In the genomic region with DNA sequence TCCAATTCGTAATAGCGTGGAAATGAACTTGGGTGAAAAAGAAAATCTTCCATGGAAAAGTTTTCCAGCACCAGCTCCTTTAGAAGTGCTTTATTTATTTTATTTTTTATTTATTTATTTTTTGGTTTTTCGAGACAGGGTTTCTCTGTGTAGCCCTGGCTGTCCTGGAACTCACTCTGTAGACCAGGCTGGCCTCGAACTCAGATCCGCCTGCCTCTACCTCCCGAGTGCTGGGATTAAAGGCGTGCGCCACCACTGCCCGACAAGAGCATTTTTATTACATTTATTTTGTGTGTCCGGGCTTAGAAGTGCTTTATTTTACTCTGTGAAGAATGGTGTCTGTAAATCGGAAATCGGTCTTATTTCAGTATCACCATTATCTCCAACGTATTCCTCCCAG, we compare ENCODE assay signal across 10 mouse cellular contexts. TPM values are rescaled to one million over a fixed set of nuclear protein-coding genes. Genes with fewer than 3 reads are reported as not detected.
DNase-seq lines count a peak whose midpoint lies in the region; ATAC-seq and TF ChIP-seq lines count a peak whose summit lies in the region.
"Not testable (repeated sequence)": the region's sequence is repeated elsewhere in the genome, so short reads cannot be mapped to it uniquely, and the experiment has no call there.
"Had no signal": no experiment of that assay in that cellular context is flagged by ENCODE, and none has a peak within 500 bp of the region (broad histone marks: within the 10 kb centered on the region; RNA-seq: fewer than 3 reads in every experiment).

No protein-coding gene starts in this region.

- peaks cover 41% of the 10 kb centered on the region for H3K79me2 ChIP-seq in CH12.LX (replicated peaks; ENCODE audit: control insufficient read depth, extremely low read depth, insufficient read depth, poor library complexity, severe bottlenecking)

- in situ Hi-C loops in CH12.LX (cut with MboI; ENCODE audit: low pct_ligation_motif_present, low pct_unique_long_range_greater_than_20kb, low sequenced_read_pairs): loop anchor here (25.0 kb wide), 1 partner anchor 687 kb away; no protein-coding TSS in a partner anchor

- H3K4me2 ChIP-seq in CH12.LX (ENCODE audit: insufficient read depth, low read depth, poor library complexity, severe bottlenecking): peak overlapping the region; percentile 44; the same call in 1 of the 2 replicates
- H3K4me2 ChIP-seq in forebrain, postnatal 0 days (ENCODE audit: low read depth): peak overlapping the region; percentile 72
- peak overlapping the region; percentile 81 for H3K4me2 ChIP-seq in hindbrain, embryonic 13.5 days
- peak overlapping the region; percentile 77 for H3K4me2 ChIP-seq in liver, embryonic 11.5 days
- H3K4me2 ChIP-seq in midbrain, embryonic 13.5 days (replicated peaks): peak overlapping the region; percentile 82

- peaks cover 3 to 32% of the 10 kb centered on the region in 2 experiments; a peak in 2 of 4 replicates for H3K4me1 ChIP-seq in CH12.LX (ENCODE audit: control insufficient read depth in 1 of 2, insufficient read depth in 2 of 2)
- peaks cover 12% of the 10 kb centered on the region for H3K4me1 ChIP-seq in forebrain, postnatal 0 days (ENCODE audit: insufficient read depth)
- peaks cover 31% of the 10 kb centered on the region for H3K4me1 ChIP-seq in hindbrain, embryonic 13.5 days (replicated peaks)
- not testable (repeated sequence) for H3K4me1 ChIP-seq in liver, embryonic 11.5 days (replicated peaks; ENCODE audit: control insufficient read depth, insufficient read depth, low read length); small intestine, adult 2 months (ENCODE audit: control insufficient read depth, insufficient read depth, insufficient read length, low read length)
- peaks cover 36% of the 10 kb centered on the region for H3K4me1 ChIP-seq in midbrain, embryonic 13.5 days (replicated peaks)

- not testable (repeated sequence) for TF ChIP-seq EP300 in CH12.LX (IDR thresholded peaks at IDR 0.05; ENCODE audit: low read length)

- not testable (repeated sequence) for H3K36me3 ChIP-seq in CH12.LX (replicated peaks in 1 of 2; ENCODE audit: control insufficient read depth in 1 of 2, insufficient read depth in 1 of 2, low read length in 1 of 2); forebrain, postnatal 0 days (ENCODE audit: insufficient read depth); hindbrain, embryonic 13.5 days; liver, embryonic 11.5 days (ENCODE audit: control insufficient read depth, insufficient read depth, low read length); midbrain, embryonic 13.5 days; small intestine, adult 2 months (ENCODE audit: control insufficient read depth, insufficient read depth, low read length)

- H3K27ac ChIP-seq in CH12.LX (ENCODE audit: insufficient read depth, low read depth): not testable (repeated sequence)
- peak overlapping the region; percentile 92 for H3K27ac ChIP-seq in forebrain, postnatal 0 days (ENCODE audit: low read depth, low read length)
- H3K27ac ChIP-seq in hindbrain, embryonic 13.5 days: peak overlapping the region; percentile 98
- peak overlapping the region; percentile 99 for H3K27ac ChIP-seq in liver, embryonic 11.5 days (ENCODE audit: low read depth, low read length)
- H3K27ac ChIP-seq in midbrain, embryonic 13.5 days: peak overlapping the region; percentile 97
- H3K27ac ChIP-seq in small intestine, adult 2 months (ENCODE audit: insufficient read depth, low read depth, low read length): peak overlapping the region; percentile 94; the same call in 1 of the 2 replicates

- H3K27me3 ChIP-seq in CH12.LX (replicated peaks); forebrain, postnatal 0 days (ENCODE audit: insufficient read depth, low read length); hindbrain, embryonic 13.5 days; liver, embryonic 11.5 days (replicated peaks; ENCODE audit: control insufficient read depth, insufficient read depth, low read length); midbrain, embryonic 13.5 days; small intestine, adult 2 months (ENCODE audit: control insufficient read depth, insufficient read depth, low read length): not testable (repeated sequence)

- 26% methylated on average over 13 of the region's 13 CpGs for WGBS in forebrain, postnatal 0 days
- 20% methylated on average over 13 of the region's 13 CpGs for WGBS in hindbrain, embryonic 13.5 days
- 13% methylated on average over 13 of the region's 13 CpGs for WGBS in liver, embryonic 11.5 days
- WGBS in midbrain, embryonic 13.5 days: 20% methylated on average over 13 of the region's 13 CpGs
- WGBS in small intestine, adult 2 months: 8% methylated on average over 13 of the region's 13 CpGs

- not testable (repeated sequence) for TF ChIP-seq RAD21 in CH12.LX (IDR thresholded peaks at IDR 0.05; ENCODE audit: low read depth, low read length)

- H3K4me3 ChIP-seq in CH12.LX (replicated peaks in 1 of 3; ENCODE audit: low read depth in 2 of 3, low read length in 2 of 3, poor library complexity in 1 of 3): peak overlapping the region; percentile 87 to 98 (median 97)
- H3K4me3 ChIP-seq in forebrain, postnatal 0 days (ENCODE audit: low read depth, low read length): peak overlapping the region; percentile 80
- peak overlapping the region; percentile 97 for H3K4me3 ChIP-seq in hindbrain, embryonic 13.5 days
- H3K4me3 ChIP-seq in liver, embryonic 11.5 days (ENCODE audit: low read depth, low read length): peak overlapping the region; percentile 99
- H3K4me3 ChIP-seq in midbrain, embryonic 13.5 days (replicated peaks): peak overlapping the region; percentile 81
- peak overlapping the region; percentile 47 for H3K4me3 ChIP-seq in small intestine, adult 2 months (ENCODE audit: low read depth, low read length)

- not testable (repeated sequence) for TF ChIP-seq POLR2A in CH12.LX (IDR thresholded peaks at IDR 0.05; ENCODE audit: low read depth, low read length); small intestine, adult 2 months (IDR thresholded peaks at IDR 0.05; ENCODE audit: low read depth, low read length)

- peak overlapping the region; percentile 83 for H3K9ac ChIP-seq in CH12.LX (ENCODE audit: insufficient read depth, low read depth)
- H3K9ac ChIP-seq in forebrain, postnatal 0 days: peak overlapping the region; percentile 77
- H3K9ac ChIP-seq in hindbrain, embryonic 13.5 days: peak overlapping the region; percentile 92
- H3K9ac ChIP-seq in liver, embryonic 11.5 days (ENCODE audit: low read depth, low read length): peak overlapping the region; percentile 99
- peak overlapping the region; percentile 90 for H3K9ac ChIP-seq in midbrain, embryonic 13.5 days (replicated peaks)

- not testable (repeated sequence) for ATAC-seq in forebrain, postnatal 0 days; liver, embryonic 11.5 days (replicated peaks; ENCODE audit: low FRiP score)
- ATAC-seq in hindbrain, embryonic 13.5 days (ENCODE audit: low FRiP score): peak; percentile 53
- ATAC-seq in midbrain, embryonic 13.5 days: peak; percentile 35

- TF ChIP-seq CTCF in CH12.LX (conservative IDR thresholded peaks at IDR 0.05 in 1 of 2, IDR thresholded peaks at IDR 0.05 in 1 of 2; ENCODE audit: low read depth in 2 of 2, low read length in 2 of 2); forebrain, postnatal 0 days (IDR thresholded peaks at IDR 0.05; ENCODE audit: low read depth); small intestine, adult 2 months (IDR thresholded peaks at IDR 0.05; ENCODE audit: extremely low read depth, insufficient read length, insufficient replicate concordance, low read depth, low read length): not testable (repeated sequence)

- DNase-seq in CH12.LX (ENCODE audit: extremely low read depth); forebrain, postnatal 0 days; liver, embryonic 11.5 days (ENCODE audit: low spot score): not testable (repeated sequence)
- peak; percentile 65 for DNase-seq in cerebellum, adult 9-11 months
- DNase-seq in kidney, postnatal 25 days: peak; percentile 13 to 40

- dilution Hi-C loops in CH12.LX (cut with MboI; ENCODE audit: extremely low pct_ligation_motif_present, extremely low pct_unique_long_range_greater_than_20kb, low sequenced_read_pairs): not testable (repeated sequence)

- not testable (repeated sequence) for H3K9me3 ChIP-seq in CH12.LX (replicated peaks; ENCODE audit: low read length); forebrain, postnatal 0 days (ENCODE audit: low read length); hindbrain, embryonic 13.5 days; liver, embryonic 11.5 days (ENCODE audit: control insufficient read depth, low read length); midbrain, embryonic 13.5 days

RNA-seq across cellular contexts. Expression of a gene that starts 0.4 kb away (rescaled TPM):
- total RNA-seq in CH12.LX (2012; rRNA removed) (51.1 and 62.7 TPM in 2 replicates), CH12.LX (2014; rRNA removed) (57.3 and 68.8 TPM in 2 replicates)
- 94.9 and 112 TPM in 2 replicates for polyA plus RNA-seq in CH12.LX (2012; ENCODE audit: insufficient read length, low read depth)
- total RNA-seq in forebrain, postnatal 0 days (2014; rRNA removed): 46.9 and 52.7 TPM in 2 replicates
- polyA plus RNA-seq in forebrain, postnatal 0 days (2015; fragmentation: Nextera tagmentation; extraction: Ambion mirVana): 40.9 and 45.7 TPM in 2 replicates
- 73.5 and 82.1 TPM in 2 replicates for polyA plus RNA-seq in hindbrain, embryonic 13.5 days (2015; fragmentation: Nextera tagmentation; extraction: Ambion mirVana)
- 97.7 and 99.3 TPM in 2 replicates for polyA plus RNA-seq in liver, embryonic 11.5 days (2014; fragmentation: Nextera tagmentation; extraction: Ambion mirVana)
- 80.2 and 80.9 TPM in 2 replicates for polyA plus RNA-seq in midbrain, embryonic 13.5 days (2015; fragmentation: Nextera tagmentation; extraction: Ambion mirVana)
- polyA plus RNA-seq in small intestine, adult 2 months (2012; rRNA removed): 1.6 and 3.3 TPM in 2 replicates

RNA-seq across cellular contexts. Expression of a gene that starts 49.4 kb away (rescaled TPM):
- total RNA-seq in CH12.LX (2012; rRNA removed): not detected in 2 replicates
- not detected in 2 replicates for total RNA-seq in CH12.LX (2014; rRNA removed)
- polyA plus RNA-seq in CH12.LX (2012; ENCODE audit: insufficient read length, low read depth): not detected in 2 replicates
- 0.43 and 0.62 TPM in 2 replicates for total RNA-seq in forebrain, postnatal 0 days (2014; rRNA removed)
- polyA plus RNA-seq in forebrain, postnatal 0 days (2015; fragmentation: Nextera tagmentation; extraction: Ambion mirVana): 0.55 and 1.0 TPM in 2 replicates
- 0.87 and 1.2 TPM in 2 replicates for polyA plus RNA-seq in hindbrain, embryonic 13.5 days (2015; fragmentation: Nextera tagmentation; extraction: Ambion mirVana)
- 0.79 and 1.1 TPM in 2 replicates for polyA plus RNA-seq in liver, embryonic 11.5 days (2014; fragmentation: Nextera tagmentation; extraction: Ambion mirVana)
- 0.76 and 1.1 TPM in 2 replicates for polyA plus RNA-seq in midbrain, embryonic 13.5 days (2015; fragmentation: Nextera tagmentation; extraction: Ambion mirVana)
- polyA plus RNA-seq in small intestine, adult 2 months (2012; rRNA removed): not detected in 2 replicates

RNA-seq across cellular contexts. Expression of a gene that starts 49.5 kb away (rescaled TPM):
- total RNA-seq in CH12.LX (2012; rRNA removed) (not detected in 2 replicates), CH12.LX (2014; rRNA removed) (not detected in 2 replicates)
- polyA plus RNA-seq in CH12.LX (2012; ENCODE audit: insufficient read length, low read depth): not detected in 2 replicates
- total RNA-seq in forebrain, postnatal 0 days (2014; rRNA removed): not detected in 2 replicates
- not detected in 2 replicates for polyA plus RNA-seq in forebrain, postnatal 0 days (2015; fragmentation: Nextera tagmentation; extraction: Ambion mirVana)
- polyA plus RNA-seq in hindbrain, embryonic 13.5 days (2015; fragmentation: Nextera tagmentation; extraction: Ambion mirVana): not detected in 2 replicates
- polyA plus RNA-seq in liver, embryonic 11.5 days (2014; fragmentation: Nextera tagmentation; extraction: Ambion mirVana): not detected in 2 replicates
- not detected in 2 replicates for polyA plus RNA-seq in midbrain, embryonic 13.5 days (2015; fragmentation: Nextera tagmentation; extraction: Ambion mirVana)
- not detected in 2 replicates for polyA plus RNA-seq in small intestine, adult 2 months (2012; rRNA removed)
- total RNA-seq: left cerebral cortex, postnatal 10 days had no signal
- polyA plus RNA-seq: gonadal fat pad, adult 2 months had no signal

Comparison
In these comparisons a context has a peak if more than half of its experiments do, and no peak if none do; other contexts are left out.
1. H3K4me3 ChIP-seq: peak in every context shown above with its lines; median percentile 99 in liver, embryonic 11.5 days; 97 in CH12.LX; 97 in hindbrain, embryonic 13.5 days; 81 in midbrain, embryonic 13.5 days; 80 in forebrain, postnatal 0 days; 47 in small intestine, adult 2 months.